Mouse (Mus musculus) G1E (cell line): ENCODE results near the gene Fgfr2.

Experiments used
- CTCF ChIP-seq: IDR thresholded peaks from 2 replicates; pipeline ENCODE4 v1.5.1; 2012; ENCODE audit warnings: low read depth, low read length, inconsistent platforms, mixed read lengths
- TAL1 ChIP-seq: conservative IDR thresholded peaks from 2 replicates; pipeline ENCODE4 v1.6.1; 2012; ENCODE audit warnings: low read depth, low read length, inconsistent platforms, mixed read lengths

DNA sequence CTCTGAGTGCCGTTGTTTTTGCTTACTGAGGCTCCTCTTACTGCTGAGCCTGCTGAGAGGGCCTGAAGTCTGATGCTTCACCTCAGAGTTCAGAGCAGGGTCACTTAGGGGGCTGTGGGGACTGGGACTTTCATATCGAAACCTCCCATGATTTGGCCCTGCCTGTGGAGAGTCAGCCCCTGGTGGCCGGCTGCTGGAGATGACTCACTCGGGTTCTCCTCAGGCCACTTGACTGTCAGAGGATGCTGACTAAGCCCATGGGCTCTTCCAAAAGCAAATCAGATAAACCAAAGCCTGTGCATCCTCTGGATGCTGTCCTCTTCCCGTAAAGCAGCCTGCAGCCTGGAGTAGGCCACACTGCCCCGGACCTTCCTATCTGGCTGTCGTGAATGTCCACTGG lies 2154.6 kb downstream of the Fgfr2 start:
- TF ChIP-seq CTCF = no peak
- TF ChIP-seq TAL1 = no peak
